Mouse (Mus musculus): ENCODE data around the gene Lgi4. TPM values are rescaled to one million over a fixed set of nuclear protein-coding genes. Genes with fewer than 3 reads are reported as not detected.
A peak's percentile ranks its signal among the peaks of the same experiment; 100 is the strongest.

The Lgi4 gene
- polyA plus RNA-seq, 1 experiment from 2014 or later: 0.46 TPM

DNA sequence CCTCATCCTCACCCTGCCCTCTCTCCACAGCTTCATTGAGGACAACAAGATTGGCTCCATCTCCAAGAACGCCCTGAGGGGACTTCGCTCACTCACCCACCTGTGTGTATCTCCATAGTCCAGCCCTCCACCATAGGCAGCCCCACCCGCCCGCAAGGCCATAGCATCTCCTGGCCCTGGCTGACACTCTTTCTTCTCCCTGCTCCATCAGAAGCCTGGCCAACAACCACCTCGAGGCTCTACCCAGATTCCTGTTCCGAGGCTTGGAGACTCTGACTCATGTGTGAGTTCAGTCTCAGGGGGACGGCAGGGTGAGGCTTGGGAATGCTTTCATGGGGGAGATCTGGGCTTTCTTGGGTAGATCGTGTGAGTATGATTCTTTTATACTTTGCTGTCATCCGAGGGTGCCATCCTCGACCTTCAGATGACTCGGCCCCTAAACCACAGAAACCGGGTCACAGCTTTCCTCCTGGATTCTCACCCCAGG is 4.0 kb downstream of the Lgi4 start:
- H3K27me3 ChIP-seq (ENCODE audit: control insufficient read depth, insufficient read depth, low read length): no peaks in the 10 kb centered on the region
- no peaks in the 10 kb centered on the region for H3K9me3 ChIP-seq (ENCODE audit: control insufficient read depth, low read length)
- H3K4me1 ChIP-seq (replicated peaks; ENCODE audit: control insufficient read depth, insufficient read depth): no peaks in the 10 kb centered on the region; the same call in 1 of the 2 replicates
- H3K4me3 ChIP-seq (ENCODE audit: low read depth, low read length): no peak overlapping the region
- DNase-seq (ENCODE audit: low spot score): no peak
- no peak overlapping the region for H3K9ac ChIP-seq (ENCODE audit: low read length)
- H3K4me2 ChIP-seq (replicated peaks; ENCODE audit: low read depth): no peak overlapping the region
- no peaks in the 10 kb centered on the region for H3K36me3 ChIP-seq (ENCODE audit: control insufficient read depth, insufficient read depth, low read length)
- WGBS: 79% methylated on average over 12 of the region's 12 CpGs
- no peak for ATAC-seq (ENCODE audit: low FRiP score, low TSS enrichment)
- TF ChIP-seq CTCF (IDR thresholded peaks at IDR 0.05; ENCODE audit: low read depth) (no peak), EP300 (optimal IDR thresholded peaks at IDR 0.05) (no peak)
- no peak overlapping the region for H3K27ac ChIP-seq (replicated peaks)

GRCm38 (mm10) chr7:31067836-31068235 is 8.7 kb downstream of the Lgi4 start:
- Histone ChIP-seq H3K9me3 (ENCODE audit: control insufficient read depth, low read length) (no peaks in the 10 kb centered on the region), H3K4me1 (replicated peaks; ENCODE audit: control insufficient read depth, insufficient read depth) (no peaks in the 10 kb centered on the region; the same call in 1 of the 2 replicates), H3K9ac (ENCODE audit: low read length) (no peak overlapping the region), H3K4me3 (ENCODE audit: low read depth, low read length) (no peak overlapping the region), H3K27me3 (ENCODE audit: control insufficient read depth, insufficient read depth, low read length) (no peaks in the 10 kb centered on the region), H3K27ac (replicated peaks) (peak overlapping the region; percentile 61; the same call in 1 of the 2 replicates), H3K4me2 (replicated peaks; ENCODE audit: low read depth) (no peak overlapping the region), H3K36me3 (ENCODE audit: control insufficient read depth, insufficient read depth, low read length) (no peaks in the 10 kb centered on the region; the same call in 1 of the 2 replicates)
- ATAC-seq (ENCODE audit: low FRiP score, low TSS enrichment): peak; percentile 35; the same call in 1 of the 2 replicates
- DNase-seq (ENCODE audit: low spot score): peak; percentile 65
- 26% methylated on average over 5 of the region's 5 CpGs for WGBS
- TF ChIP-seq CTCF (IDR thresholded peaks at IDR 0.05; ENCODE audit: low read depth) (no peak), EP300 (optimal IDR thresholded peaks at IDR 0.05) (no peak)

DNA sequence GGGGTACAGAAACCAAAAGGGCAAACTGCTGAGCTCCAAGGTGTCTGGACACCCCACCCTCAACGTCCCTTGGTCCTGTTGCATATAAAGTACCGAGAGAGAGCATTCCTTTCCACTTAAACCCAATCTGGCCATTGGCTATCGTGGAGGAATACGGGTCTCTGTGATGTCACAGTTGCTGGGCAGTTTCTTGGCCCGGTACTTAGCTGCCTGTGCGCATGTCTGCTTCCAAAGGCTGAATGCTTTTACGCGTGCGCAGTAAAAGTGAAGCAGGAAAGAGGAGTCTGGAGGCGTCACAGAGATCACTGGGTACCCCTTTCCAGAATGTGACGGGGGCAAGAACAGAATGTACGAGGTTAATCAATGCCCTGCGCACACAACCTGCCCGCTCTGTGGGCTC is 10.3 kb downstream of the Lgi4 start:
- 83% methylated on average over 14 of the region's 14 CpGs for WGBS
- Histone ChIP-seq H3K27me3 (ENCODE audit: control insufficient read depth, insufficient read depth, low read length) (no peaks in the 10 kb centered on the region), H3K4me1 (replicated peaks; ENCODE audit: control insufficient read depth, insufficient read depth) (no peaks in the 10 kb centered on the region; the same call in 1 of the 2 replicates), H3K36me3 (ENCODE audit: control insufficient read depth, insufficient read depth, low read length) (no peaks in the 10 kb centered on the region; the same call in 1 of the 2 replicates), H3K27ac (replicated peaks) (no peak overlapping the region), H3K4me2 (replicated peaks; ENCODE audit: low read depth) (no peak overlapping the region), H3K9ac (ENCODE audit: low read length) (no peak overlapping the region), H3K9me3 (ENCODE audit: control insufficient read depth, low read length) (no peaks in the 10 kb centered on the region), H3K4me3 (ENCODE audit: low read depth, low read length) (no peak overlapping the region)
- DNase-seq (ENCODE audit: low spot score): no peak
- ATAC-seq (ENCODE audit: low FRiP score, low TSS enrichment): no peak
- TF ChIP-seq EP300 (optimal IDR thresholded peaks at IDR 0.05) (no peak), CTCF (IDR thresholded peaks at IDR 0.05; ENCODE audit: low read depth) (no peak)

DNA sequence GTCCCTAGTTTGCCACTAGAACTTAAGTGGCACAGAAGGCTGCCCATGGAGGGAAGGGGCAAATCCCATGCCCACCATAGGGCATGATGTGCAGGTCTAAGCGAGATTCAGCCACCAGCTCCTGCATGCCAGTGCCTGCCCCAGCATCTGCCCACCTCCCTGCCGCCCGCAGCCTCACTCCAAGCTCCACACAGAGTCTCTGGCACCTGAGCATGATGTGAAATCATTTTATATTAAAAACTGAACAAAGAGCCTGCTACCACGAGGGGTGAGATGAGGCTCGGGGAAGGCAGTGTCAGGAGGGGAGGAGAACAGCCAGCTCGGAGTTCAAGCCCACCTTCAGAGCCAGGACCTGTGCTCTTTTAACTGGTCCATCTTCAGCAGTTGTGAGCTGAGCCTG is 11.2 kb downstream of the Lgi4 start:
- H3K9ac ChIP-seq (ENCODE audit: low read length): no peak overlapping the region
- no peaks in the 10 kb centered on the region; the same call in 1 of the 2 replicates for H3K4me1 ChIP-seq (replicated peaks; ENCODE audit: control insufficient read depth, insufficient read depth)
- ATAC-seq (ENCODE audit: low FRiP score, low TSS enrichment) (no peak), DNase-seq (ENCODE audit: low spot score) (no peak)
- H3K4me2 ChIP-seq (replicated peaks; ENCODE audit: low read depth): no peak overlapping the region
- WGBS: 57% methylated on average over 6 of the region's 6 CpGs
- no peak overlapping the region for H3K27ac ChIP-seq (replicated peaks)
- TF ChIP-seq CTCF (IDR thresholded peaks at IDR 0.05; ENCODE audit: low read depth) (no peak), EP300 (optimal IDR thresholded peaks at IDR 0.05) (no peak)
- H3K9me3 ChIP-seq (ENCODE audit: control insufficient read depth, low read length): no peaks in the 10 kb centered on the region
- H3K4me3 ChIP-seq (ENCODE audit: low read depth, low read length): no peak overlapping the region
- no peaks in the 10 kb centered on the region for H3K27me3 ChIP-seq (ENCODE audit: control insufficient read depth, insufficient read depth, low read length)
- no peaks in the 10 kb centered on the region; the same call in 1 of the 2 replicates for H3K36me3 ChIP-seq (ENCODE audit: control insufficient read depth, insufficient read depth, low read length)

- WGBS: 23% methylated on average over 9 of the region's 9 CpGs
- Histone ChIP-seq H3K27me3 (ENCODE audit: control insufficient read depth, insufficient read depth, low read length) (no peaks in the 10 kb centered on the region), H3K27ac (replicated peaks) (peak overlapping the region; percentile 87), H3K36me3 (ENCODE audit: control insufficient read depth, insufficient read depth, low read length) (no peaks in the 10 kb centered on the region; the same call in 1 of the 2 replicates), H3K9me3 (ENCODE audit: control insufficient read depth, low read length) (no peaks in the 10 kb centered on the region), H3K4me1 (replicated peaks; ENCODE audit: control insufficient read depth, insufficient read depth) (no peaks in the 10 kb centered on the region; the same call in 1 of the 2 replicates), H3K4me3 (ENCODE audit: low read depth, low read length) (peak overlapping the region; percentile 10; the same call in 1 of the 2 replicates), H3K9ac (ENCODE audit: low read length) (no peak overlapping the region; the same call in 1 of the 2 replicates), H3K4me2 (replicated peaks; ENCODE audit: low read depth) (peak overlapping the region; percentile 25; the same call in 1 of the 2 replicates)
- TF ChIP-seq CTCF (IDR thresholded peaks at IDR 0.05; ENCODE audit: low read depth) (peak; percentile 41), EP300 (optimal IDR thresholded peaks at IDR 0.05) (no peak)
- DNase-seq (ENCODE audit: low spot score) (no peak), ATAC-seq (ENCODE audit: low FRiP score, low TSS enrichment) (no peak)
These were observed 13.2 kb downstream of the Lgi4 start for GRCm38 (mm10) chr7:31072326-31072725.

DNA sequence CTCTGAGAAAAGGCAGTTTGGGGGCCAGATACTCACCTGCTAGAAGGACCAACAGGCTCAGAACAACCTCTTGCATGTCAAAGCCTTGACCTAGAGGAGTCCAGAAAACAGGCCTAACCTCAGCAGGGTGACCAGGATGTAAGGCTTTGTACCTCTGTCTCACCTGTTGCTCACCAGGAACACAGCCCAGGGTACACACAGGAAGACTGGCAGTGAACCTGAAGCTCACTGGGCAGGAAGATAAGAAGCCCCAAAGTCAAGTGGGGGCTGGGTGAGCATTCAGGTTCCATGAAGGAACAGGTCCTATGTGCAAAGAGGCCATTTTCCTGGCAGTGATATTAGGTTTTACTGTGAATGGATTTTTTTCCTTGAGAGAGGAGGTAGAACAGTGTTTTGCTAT is 14.4 kb downstream of the Lgi4 start:
- H3K36me3 ChIP-seq (ENCODE audit: control insufficient read depth, insufficient read depth, low read length): no peaks in the 10 kb centered on the region; the same call in 1 of the 2 replicates
- no peaks in the 10 kb centered on the region for H3K4me1 ChIP-seq (replicated peaks; ENCODE audit: control insufficient read depth, insufficient read depth)
- no peaks in the 10 kb centered on the region for H3K9me3 ChIP-seq (ENCODE audit: control insufficient read depth, low read length)
- peak; percentile 66 for ATAC-seq (ENCODE audit: low FRiP score, low TSS enrichment)
- H3K9ac ChIP-seq (ENCODE audit: low read length): no peak overlapping the region
- no peaks in the 10 kb centered on the region for H3K27me3 ChIP-seq (ENCODE audit: control insufficient read depth, insufficient read depth, low read length)
- H3K4me3 ChIP-seq (ENCODE audit: low read depth, low read length): no peak overlapping the region
- H3K27ac ChIP-seq (replicated peaks): peak overlapping the region; percentile 87
- TF ChIP-seq CTCF (IDR thresholded peaks at IDR 0.05; ENCODE audit: low read depth): no peak
- DNase-seq (ENCODE audit: low spot score): peak; percentile 77
- peak overlapping the region; percentile 25; the same call in 1 of the 2 replicates for H3K4me2 ChIP-seq (replicated peaks; ENCODE audit: low read depth)

Data from stomach, postnatal 0 days (tissue).